Mouse (Mus musculus) ES-Bruce4 (cell line): Measurements from ENCODE around the gene Ncoa4.

ENCODE experiments used
- CTCF ChIP-seq: IDR thresholded peaks from one replicate; pipeline ENCODE4 v1.8.1; 2011; ENCODE audit warnings: low read depth, low read length
- POLR2A ChIP-seq: IDR thresholded peaks from one replicate; pipeline ENCODE4 v1.8.1; 2011; ENCODE audit warnings: low read length; ENCODE audit not compliant: insufficient read depth

- TF ChIP-seq POLR2A (no peak), CTCF (no peak)
Measured at GRCm38 (mm10) chr14:32170137-32170536, 10.5 kb downstream of the Ncoa4 start.
